Mouse (Mus musculus) embryonic facial prominence, embryonic 14.5 days (tissue): ENCODE data around the gene Hrg. TPM values are rescaled to one million over a fixed set of nuclear protein-coding genes. Genes with fewer than 3 reads are reported as not detected.
"Not testable (repeated sequence)": the region's sequence is repeated elsewhere in the genome, so short reads cannot be mapped to it uniquely, and the experiment has no call there.

Source experiments
- ATAC-seq: fragments of 200-750 bp; cut with Nextera tagmentation; 2 replicates; pipeline ENCODE4 v1.8.0; 2017; ENCODE audit warnings: low read depth, moderate number of reproducible peaks, moderate TSS enrichment
- DNase-seq: peaks from one replicate; pipeline ENCODE4 v3.0.0-alpha.2; 2015; ENCODE audit warnings: low spot score
- H3K27ac ChIP-seq: fragments of 300-500 bp; sonication (generic); replicated peaks from 2 replicates; pipeline ENCODE4 v1.5.1; 2014; ENCODE audit warnings: low read depth, mild to moderate bottlenecking, low read length, moderate library complexity
- H3K27me3 ChIP-seq: fragments of 300-500 bp; sonication (generic); replicated peaks from 2 replicates; pipeline ENCODE4 v1.6.1; 2014; ENCODE audit warnings: low read length; ENCODE audit not compliant: control insufficient read depth, insufficient read depth
- H3K36me3 ChIP-seq: fragments of 300-500 bp; sonication (generic); 2 replicates; pipeline ENCODE4 v1.6.1; 2014; ENCODE audit warnings: low read length, mixed read lengths; ENCODE audit not compliant: control insufficient read depth, insufficient read depth
- H3K4me1 ChIP-seq: fragments of 300-500 bp; sonication (generic); 2 replicates; pipeline ENCODE4 v1.6.1; 2014; ENCODE audit warnings: antibody characterized with exemption, low read length; ENCODE audit not compliant: control insufficient read depth, insufficient read depth
- H3K4me2 ChIP-seq: fragments of 300-500 bp; sonication (generic); 2 replicates; pipeline ENCODE4 v1.6.1; 2014; ENCODE audit warnings: low read depth, mild to moderate bottlenecking, low read length, moderate library complexity, mixed read lengths
- H3K4me3 ChIP-seq: fragments of 300-500 bp; sonication (generic); 2 replicates; pipeline ENCODE4 v1.5.1; 2014; ENCODE audit warnings: low read depth, mild to moderate bottlenecking, low read length
- H3K9ac ChIP-seq: fragments of 300-500 bp; sonication (generic); 2 replicates; pipeline ENCODE4 v1.6.1; 2014; ENCODE audit warnings: low read depth, mild to moderate bottlenecking, low read length, moderate library complexity, mixed read lengths
- H3K9me3 ChIP-seq: fragments of 300-500 bp; sonication (generic); 2 replicates; pipeline ENCODE4 v1.6.1; 2016; ENCODE audit warnings: low read length; ENCODE audit not compliant: control insufficient read depth
- WGBS: fragments of 180-500 bp; shearing (Covaris S2); extraction: QIAGEN DNeasy Blood & Tissue Kit; methylation state at CpG from one replicate; pipeline ENCODE4 v1.1.7; 2014; 5-methylcytosine and 5-hydroxymethylcytosine counted together
- polyA plus RNA-seq: library from polyadenylated mRNA; unstranded; fragments of >200 nt; fragmentation: Nextera tagmentation; extraction: Ambion mirVana; gene quantifications from 2 replicates; pipeline ENCODE4 v1.2.1, GENCODE M21; 2014

Hrg gene
- polyA plus RNA-seq, 1 experiment from 2014 or later: not detected

GRCm38 (mm10) chr16:22941825-22942476 lies 8.9 kb upstream of the Hrg start:
- not testable (repeated sequence) for H3K4me3 ChIP-seq, ATAC-seq, H3K27ac ChIP-seq, H3K36me3 ChIP-seq, H3K9me3 ChIP-seq, H3K4me2 ChIP-seq, DNase-seq, H3K9ac ChIP-seq, H3K27me3 ChIP-seq, H3K4me1 ChIP-seq

GRCm38 (mm10) chr16:22947371-22947770 lies 3.5 kb upstream of the Hrg start:
- no peaks in the 10 kb centered on the region for H3K9me3 ChIP-seq
- no peaks in the 10 kb centered on the region for H3K4me1 ChIP-seq
- DNase-seq (no peak), ATAC-seq (no peak)
- no peaks in the 10 kb centered on the region for H3K27me3 ChIP-seq
- H3K4me2 ChIP-seq: no peak overlapping the region
- WGBS: 76% methylated on average over 2 of the region's 2 CpGs
- H3K36me3 ChIP-seq: no peaks in the 10 kb centered on the region
- H3K9ac ChIP-seq: no peak overlapping the region
- H3K27ac ChIP-seq: no peak overlapping the region
- H3K4me3 ChIP-seq: no peak overlapping the region

GRCm38 (mm10) chr16:22953069-22953468 lies 2.2 kb downstream of the Hrg start:
- no peaks in the 10 kb centered on the region for H3K4me1 ChIP-seq
- ATAC-seq (no peak), DNase-seq (peak; percentile 9)
- H3K27me3 ChIP-seq: no peaks in the 10 kb centered on the region
- no peak overlapping the region for H3K27ac ChIP-seq
- no peak overlapping the region for H3K4me2 ChIP-seq
- no peak overlapping the region for H3K4me3 ChIP-seq
- no peak overlapping the region for H3K9ac ChIP-seq
- no peaks in the 10 kb centered on the region for H3K9me3 ChIP-seq
- no peaks in the 10 kb centered on the region for H3K36me3 ChIP-seq
- 33% methylated on average over 4 of the region's 4 CpGs for WGBS

- DNase-seq (peak; percentile 79), ATAC-seq (peak; percentile 74)
- Histone ChIP-seq H3K36me3 (no peaks in the 10 kb centered on the region), H3K4me2 (no peak overlapping the region), H3K27ac (no peak overlapping the region), H3K9ac (no peak overlapping the region), H3K4me1 (no peaks in the 10 kb centered on the region), H3K9me3 (no peaks in the 10 kb centered on the region), H3K4me3 (no peak overlapping the region), H3K27me3 (no peaks in the 10 kb centered on the region)
- WGBS: 53% methylated on average over 13 of the region's 13 CpGs
These were observed 4.7 kb downstream of the Hrg start for GRCm38 (mm10) chr16:22955397-22956084.

GRCm38 (mm10) chr16:22956085-22956439 lies 5.2 kb downstream of the Hrg start:
- peak; percentile 66 for ATAC-seq
- WGBS: 69% methylated on average over 11 of the region's 11 CpGs
- Histone ChIP-seq H3K9ac (no peak overlapping the region), H3K27me3 (no peaks in the 10 kb centered on the region), H3K4me2 (no peak overlapping the region), H3K9me3 (no peaks in the 10 kb centered on the region), H3K27ac (no peak overlapping the region), H3K4me1 (no peaks in the 10 kb centered on the region), H3K36me3 (no peaks in the 10 kb centered on the region), H3K4me3 (no peak overlapping the region)
- peak; percentile 30 for DNase-seq

GRCm38 (mm10) chr16:22961073-22961472 lies 10.2 kb downstream of the Hrg start:
- WGBS: 97% methylated on average over 8 of the region's 8 CpGs
- H3K9me3 ChIP-seq: no peaks in the 10 kb centered on the region

GRCm38 (mm10) chr16:22962256-22962655 lies 11.4 kb downstream of the Hrg start:
- Histone ChIP-seq H3K4me3 (no peak overlapping the region), H3K9me3 (no peaks in the 10 kb centered on the region), H3K27me3 (no peaks in the 10 kb centered on the region), H3K27ac (no peak overlapping the region), H3K4me1 (no peaks in the 10 kb centered on the region), H3K9ac (no peak overlapping the region), H3K4me2 (no peak overlapping the region), H3K36me3 (no peaks in the 10 kb centered on the region)
- ATAC-seq (no peak), DNase-seq (no peak)
- WGBS: 68% methylated on average over 5 of the region's 5 CpGs

More at GRCm38 (mm10) chr16:22961073-22961472, 10.2 kb downstream of the Hrg start:
- no peak overlapping the region for H3K4me2 ChIP-seq
- DNase-seq (no peak), ATAC-seq (no peak)
- no peak overlapping the region for H3K4me3 ChIP-seq
- H3K9ac ChIP-seq: no peak overlapping the region
- no peaks in the 10 kb centered on the region for H3K4me1 ChIP-seq
- no peaks in the 10 kb centered on the region for H3K27me3 ChIP-seq
- H3K36me3 ChIP-seq: no peaks in the 10 kb centered on the region
- no peak overlapping the region for H3K27ac ChIP-seq

- no peak for DNase-seq
- no peaks in the 10 kb centered on the region for H3K36me3 ChIP-seq
These were observed 12.4 kb downstream of the Hrg start for GRCm38 (mm10) chr16:22963293-22963692.

More at GRCm38 (mm10) chr16:22963293-22963692, 12.4 kb downstream of the Hrg start:
- no peaks in the 10 kb centered on the region for H3K4me1 ChIP-seq
- H3K9ac ChIP-seq: no peak overlapping the region
- H3K9me3 ChIP-seq: no peaks in the 10 kb centered on the region
- no peak overlapping the region for H3K27ac ChIP-seq
- no peaks in the 10 kb centered on the region for H3K27me3 ChIP-seq
- H3K4me2 ChIP-seq: no peak overlapping the region
- no peak overlapping the region for H3K4me3 ChIP-seq
- no peak for ATAC-seq
